Mouse (Mus musculus): ENCODE results near the gene Soga1. TPM values are rescaled to one million over a fixed set of nuclear protein-coding genes. Genes with fewer than 3 reads are reported as not detected.
A peak's percentile ranks its signal among the peaks of the same experiment; 100 is the strongest.

The Soga1 gene
- polyA plus RNA-seq, 1 experiment: 5.8 TPM

- Histone ChIP-seq H3K4me1 (peaks cover 86% of the 10 kb centered on the region), H3K36me3 (replicated peaks; ENCODE audit: low read length) (peaks cover 34% of the 10 kb centered on the region), H3K27me3 (replicated peaks) (no peaks in the 10 kb centered on the region), H3K9me3 (no peaks in the 10 kb centered on the region), H3K4me3 (replicated peaks) (no peak overlapping the region)
- TF ChIP-seq GATA1 (IDR thresholded peaks at IDR 0.05; ENCODE audit: borderline replicate concordance, low read length) (no peak), FLI1 (IDR thresholded peaks at IDR 0.05; ENCODE audit: low read length) (no peak)
These were observed 13.2 kb downstream of the Soga1 start for GRCm38 (mm10) chr2:157065879-157066226.

- TF ChIP-seq FLI1 (IDR thresholded peaks at IDR 0.05; ENCODE audit: low read length) (no peak), GATA1 (IDR thresholded peaks at IDR 0.05; ENCODE audit: borderline replicate concordance, low read length) (no peak)
- H3K36me3 ChIP-seq (replicated peaks; ENCODE audit: low read length): peaks cover 40% of the 10 kb centered on the region
- H3K4me3 ChIP-seq (replicated peaks): no peak overlapping the region
- H3K4me1 ChIP-seq: peaks cover 80% of the 10 kb centered on the region
- no peaks in the 10 kb centered on the region for H3K27me3 ChIP-seq (replicated peaks)
- H3K9me3 ChIP-seq: no peaks in the 10 kb centered on the region
These were observed 13.8 kb downstream of the Soga1 start for GRCm38 (mm10) chr2:157064978-157065878.

GRCm38 (mm10) chr2:157064136-157064535 is 14.9 kb downstream of the Soga1 start:
- no peak overlapping the region for H3K4me3 ChIP-seq (replicated peaks)
- no peaks in the 10 kb centered on the region for H3K27me3 ChIP-seq (replicated peaks)
- peaks cover 50% of the 10 kb centered on the region for H3K36me3 ChIP-seq (replicated peaks; ENCODE audit: low read length)
- H3K4me1 ChIP-seq: peaks cover 72% of the 10 kb centered on the region
- TF ChIP-seq GATA1 (IDR thresholded peaks at IDR 0.05; ENCODE audit: borderline replicate concordance, low read length) (no peak), FLI1 (IDR thresholded peaks at IDR 0.05; ENCODE audit: low read length) (no peak)
- H3K9me3 ChIP-seq: no peaks in the 10 kb centered on the region

GRCm38 (mm10) chr2:157063241-157063700 is 15.8 kb downstream of the Soga1 start:
- H3K4me1 ChIP-seq: peaks cover 69% of the 10 kb centered on the region
- H3K36me3 ChIP-seq (replicated peaks; ENCODE audit: low read length): peaks cover 57% of the 10 kb centered on the region
- peak overlapping the region; percentile 85 for H3K4me3 ChIP-seq (replicated peaks)
- no peaks in the 10 kb centered on the region for H3K9me3 ChIP-seq
- H3K27me3 ChIP-seq (replicated peaks): no peaks in the 10 kb centered on the region
- TF ChIP-seq FLI1 (IDR thresholded peaks at IDR 0.05; ENCODE audit: low read length): no peak; the same call in 1 of the 2 replicates
- no peak for TF ChIP-seq GATA1 (IDR thresholded peaks at IDR 0.05; ENCODE audit: borderline replicate concordance, low read length)

- Histone ChIP-seq H3K4me1 (peaks cover 62% of the 10 kb centered on the region), H3K4me3 (replicated peaks) (no peak overlapping the region), H3K36me3 (replicated peaks; ENCODE audit: low read length) (peaks cover 62% of the 10 kb centered on the region), H3K27me3 (replicated peaks) (no peaks in the 10 kb centered on the region), H3K9me3 (no peaks in the 10 kb centered on the region)
- no peak for TF ChIP-seq GATA1 (IDR thresholded peaks at IDR 0.05; ENCODE audit: borderline replicate concordance, low read length)
- TF ChIP-seq FLI1 (IDR thresholded peaks at IDR 0.05; ENCODE audit: low read length): no peak
These were observed 18.3 kb downstream of the Soga1 start for GRCm38 (mm10) chr2:157060557-157061305.

GRCm38 (mm10) chr2:157060037-157060436 is 19.0 kb downstream of the Soga1 start:
- H3K27me3 ChIP-seq (replicated peaks): no peaks in the 10 kb centered on the region
- H3K9me3 ChIP-seq: no peaks in the 10 kb centered on the region
- no peak overlapping the region for H3K4me3 ChIP-seq (replicated peaks)
- peaks cover 59% of the 10 kb centered on the region for H3K36me3 ChIP-seq (replicated peaks; ENCODE audit: low read length)
- TF ChIP-seq GATA1 (IDR thresholded peaks at IDR 0.05; ENCODE audit: borderline replicate concordance, low read length) (no peak), FLI1 (IDR thresholded peaks at IDR 0.05; ENCODE audit: low read length) (no peak)
- H3K4me1 ChIP-seq: peaks cover 62% of the 10 kb centered on the region

- TF ChIP-seq GATA1 (IDR thresholded peaks at IDR 0.05; ENCODE audit: borderline replicate concordance, low read length) (no peak), FLI1 (IDR thresholded peaks at IDR 0.05; ENCODE audit: low read length) (no peak)
- Histone ChIP-seq H3K36me3 (replicated peaks; ENCODE audit: low read length) (peaks cover 64% of the 10 kb centered on the region), H3K9me3 (no peaks in the 10 kb centered on the region), H3K27me3 (replicated peaks) (no peaks in the 10 kb centered on the region), H3K4me3 (replicated peaks) (no peak overlapping the region), H3K4me1 (peaks cover 62% of the 10 kb centered on the region)
These were observed 19.9 kb downstream of the Soga1 start for GRCm38 (mm10) chr2:157059166-157059565.

GRCm38 (mm10) chr2:157058342-157058998 is 20.6 kb downstream of the Soga1 start:
- Histone ChIP-seq H3K9me3 (no peaks in the 10 kb centered on the region), H3K27me3 (replicated peaks) (no peaks in the 10 kb centered on the region), H3K4me3 (replicated peaks) (no peak overlapping the region), H3K36me3 (replicated peaks; ENCODE audit: low read length) (peaks cover 68% of the 10 kb centered on the region), H3K4me1 (peaks cover 60% of the 10 kb centered on the region)
- no peak for TF ChIP-seq GATA1 (IDR thresholded peaks at IDR 0.05; ENCODE audit: borderline replicate concordance, low read length)
- no peak for TF ChIP-seq FLI1 (IDR thresholded peaks at IDR 0.05; ENCODE audit: low read length)

- Histone ChIP-seq H3K36me3 (replicated peaks; ENCODE audit: low read length) (peaks cover 75% of the 10 kb centered on the region), H3K4me1 (peaks cover 58% of the 10 kb centered on the region), H3K9me3 (no peaks in the 10 kb centered on the region), H3K27me3 (replicated peaks) (no peaks in the 10 kb centered on the region), H3K4me3 (replicated peaks) (no peak overlapping the region)
- TF ChIP-seq FLI1 (IDR thresholded peaks at IDR 0.05; ENCODE audit: low read length) (no peak), GATA1 (IDR thresholded peaks at IDR 0.05; ENCODE audit: borderline replicate concordance, low read length) (no peak)
These were observed 21.3 kb downstream of the Soga1 start for GRCm38 (mm10) chr2:157057758-157058157.

Measured in megakaryocyte, embryonic 14.5 days (primary cell).